Mouse (Mus musculus) ES-E14 (cell line): Measurements from ENCODE around the gene Os9.

Source experiments
- CHD2 ChIP-seq: IDR thresholded peaks from 2 replicates; pipeline ENCODE4 v1.6.1; 2014; ENCODE audit warnings: mild to moderate bottlenecking, low read depth, low read length, inconsistent platforms
- HCFC1 ChIP-seq: IDR thresholded peaks from 2 replicates; pipeline ENCODE4 v1.6.1; 2012; ENCODE audit warnings: low read length, inconsistent platforms, borderline replicate concordance; ENCODE audit not compliant: insufficient read depth
- ZC3H11A ChIP-seq: IDR thresholded peaks from 2 replicates; pipeline ENCODE4 v1.6.1; 2012; ENCODE audit warnings: low read depth, mild to moderate bottlenecking, inconsistent platforms, low read length, borderline replicate concordance
- ZNF384 ChIP-seq: IDR thresholded peaks from 2 replicates; pipeline ENCODE4 v1.6.1; 2012; ENCODE audit warnings: low read depth, low read length, inconsistent platforms

DNA sequence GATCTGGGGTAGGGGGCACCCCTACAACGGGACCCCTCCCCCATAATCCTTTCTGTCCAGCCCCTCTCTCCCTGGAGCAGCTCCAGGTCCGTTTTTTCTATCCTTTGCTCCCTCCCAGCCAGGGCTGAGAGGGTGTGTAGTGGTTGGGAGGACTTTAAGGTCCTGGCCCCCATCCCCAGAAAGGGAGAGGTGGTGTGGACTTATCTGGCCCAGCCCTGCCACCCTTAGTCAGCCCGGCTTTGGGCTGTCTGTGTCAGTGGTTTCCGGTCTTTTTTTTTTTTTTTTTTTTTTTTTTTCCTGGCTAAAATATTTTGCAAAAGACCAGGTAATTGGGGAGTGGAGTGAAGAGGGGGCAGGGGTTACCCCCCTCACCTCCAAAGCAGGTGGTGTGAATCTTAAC, 28.2 kb downstream of the Os9 start:
- TF ChIP-seq CHD2 (no peak), HCFC1 (no peak), ZNF384 (no peak), ZC3H11A (no peak)
